In the genomic region with DNA sequence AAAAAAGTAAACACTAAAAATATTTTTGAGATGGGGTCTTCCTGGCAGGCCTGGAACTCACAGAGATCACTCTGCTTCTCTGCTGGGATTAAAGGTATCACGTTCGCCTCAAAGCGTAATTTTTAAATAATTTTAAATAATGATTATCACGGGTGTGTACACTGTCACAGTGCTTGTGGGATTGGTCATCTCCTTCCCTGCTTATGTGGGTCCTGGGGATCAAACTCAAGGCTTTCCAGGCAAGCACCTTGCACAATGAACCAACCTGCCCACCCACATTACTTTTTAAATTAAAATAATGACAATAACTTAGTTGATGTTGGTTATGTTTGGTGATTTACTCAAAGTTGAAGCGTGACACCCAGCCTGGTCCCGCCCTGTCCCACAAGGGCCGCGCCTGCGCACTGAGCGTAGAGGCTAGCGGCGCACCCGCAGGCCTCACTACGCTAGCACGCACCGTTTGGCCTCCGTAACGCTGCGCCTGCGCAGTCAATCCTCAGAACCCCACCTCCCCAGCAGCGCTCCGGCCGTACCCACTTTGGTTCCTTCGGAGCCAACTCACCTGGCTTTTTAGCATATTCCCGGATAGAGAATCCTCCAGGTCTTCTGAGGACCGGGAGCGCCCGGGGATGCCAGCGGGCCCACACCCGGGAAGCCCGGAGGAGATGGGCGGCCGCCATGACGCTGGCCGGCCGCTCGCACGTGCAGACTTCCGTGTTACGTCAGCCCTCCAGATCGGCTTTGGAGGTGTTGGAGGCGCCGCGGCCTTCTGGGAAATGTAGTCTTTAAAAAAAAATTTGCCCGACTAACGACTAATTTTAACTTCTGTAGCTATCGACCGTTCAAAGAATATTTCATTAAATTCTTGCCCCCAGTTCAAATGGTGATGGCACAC, we compare ENCODE assay signal across 8 mouse cellular contexts. TPM values are rescaled to one million over a fixed set of nuclear protein-coding genes. Genes with fewer than 3 reads are reported as not detected.
A peak's percentile ranks its signal among the peaks of the same experiment; 100 is the strongest.
DNase-seq lines count a peak whose midpoint lies in the region; ATAC-seq and TF ChIP-seq lines count a peak whose summit lies in the region.

A gene (minus strand): TSS at position 724 of the 895 bp plus-strand sequence.
A gene (plus strand): TSS at position 750 of the 895 bp plus-strand sequence.

- under 1% methylated on average over 48 of the region's 48 CpGs for WGBS in heart, embryonic 11.5 days (ENCODE audit: insufficient replicate concordance)
- WGBS in kidney, embryonic 16.5 days: under 1% methylated on average over 48 of the region's 48 CpGs
- WGBS in liver, adult 2 months: under 1% methylated on average over 48 of the region's 48 CpGs

- peak within 1 kb of the TSS; percentile 83 for H3K9ac ChIP-seq in heart, embryonic 11.5 days (ENCODE audit: low read depth, low read length)
- H3K9ac ChIP-seq in kidney, embryonic 16.5 days (replicated peaks; ENCODE audit: low read length): peak within 1 kb of the TSS; percentile 92
- H3K9ac ChIP-seq in liver, adult 2 months (ENCODE audit: low read depth, low read length): peak within 1 kb of the TSS; percentile 85

- peaks cover 17% of the 10 kb centered on the region for H3K36me3 ChIP-seq in heart, embryonic 11.5 days (ENCODE audit: control insufficient read depth, insufficient read depth, low read length)
- H3K36me3 ChIP-seq in kidney, embryonic 16.5 days (ENCODE audit: insufficient read depth, low read length): peaks cover 34% of the 10 kb centered on the region
- no peaks in the 10 kb centered on the region; the same call in 1 of the 2 replicates for H3K36me3 ChIP-seq in liver, adult 2 months (ENCODE audit: control insufficient read depth, insufficient read depth, low read length)
- no peaks in the 10 kb centered on the region for H3K36me3 ChIP-seq in myocyte (ENCODE audit: control insufficient read depth, insufficient read depth)
- H3K36me3 ChIP-seq in splenic B cell, adult 2 months (ENCODE audit: control insufficient read depth, insufficient read depth, low read length, poor library complexity, severe bottlenecking): peaks cover 6% of the 10 kb centered on the region

- TF ChIP-seq CTCF in liver, adult 2 months (IDR thresholded peaks at IDR 0.05; ENCODE audit: low read depth, low read length): no peak

- H3ac ChIP-seq in myocyte (ENCODE audit: control insufficient read depth, insufficient read length): peak within 1 kb of the TSS; percentile 26

- DNase-seq in B cell, adult 2 months: peak; percentile 95 to 97
- DNase-seq in brain, adult 2 months (ENCODE audit: low read depth, low spot score): peak; percentile 97
- DNase-seq in liver, adult 2 months (ENCODE audit: extremely low read depth, low read depth, low spot score): peak; percentile 83
- peak; percentile 98 for DNase-seq in splenic B cell, adult 2 months (ENCODE audit: low read depth, low spot score)

- peak within 1 kb of the TSS; percentile 68 for H3K4me3 ChIP-seq in heart, embryonic 11.5 days (ENCODE audit: low read depth, low read length)
- peak within 1 kb of the TSS; percentile 90 for H3K4me3 ChIP-seq in kidney, embryonic 16.5 days (ENCODE audit: low read length)
- peak within 1 kb of the TSS; percentile 86 for H3K4me3 ChIP-seq in liver, adult 2 months (ENCODE audit: insufficient read depth, low read depth, low read length)
- H3K4me3 ChIP-seq in myocyte: peak within 1 kb of the TSS; percentile 86

- ATAC-seq in erythroblast, adult 5-6 weeks (replicated peaks; ENCODE audit: low FRiP score, poor library complexity, severe bottlenecking): peak; percentile 87
- peak; percentile 91 for ATAC-seq in heart, embryonic 11.5 days (replicated peaks; ENCODE audit: insufficient number of reproducible peaks, low FRiP score, low TSS enrichment)
- peak; percentile 94 for ATAC-seq in kidney, embryonic 16.5 days (ENCODE audit: low FRiP score, low TSS enrichment)

- peak within 1 kb of the TSS; percentile 66 for H3K27ac ChIP-seq in heart, embryonic 11.5 days (ENCODE audit: low read depth, low read length)
- peak within 1 kb of the TSS; percentile 78 for H3K27ac ChIP-seq in kidney, embryonic 16.5 days (ENCODE audit: low read length)
- peak within 1 kb of the TSS; percentile 98 for H3K27ac ChIP-seq in liver, adult 2 months (replicated peaks; ENCODE audit: insufficient read depth, low read depth, low read length)

- no peaks in the 10 kb centered on the region; the same call in 1 of the 2 replicates for H3K27me3 ChIP-seq in heart, embryonic 11.5 days (ENCODE audit: control insufficient read depth, insufficient read depth, low read length)
- no peaks in the 10 kb centered on the region for H3K27me3 ChIP-seq in kidney, embryonic 16.5 days (ENCODE audit: insufficient read depth, low read length)
- H3K27me3 ChIP-seq in liver, adult 2 months (ENCODE audit: control insufficient read depth, insufficient read depth, low read length): no peaks in the 10 kb centered on the region
- H3K27me3 ChIP-seq in myocyte (ENCODE audit: control insufficient read depth, insufficient read depth, insufficient read length): no peaks in the 10 kb centered on the region
- no peaks in the 10 kb centered on the region for H3K27me3 ChIP-seq in splenic B cell, adult 2 months (ENCODE audit: control insufficient read depth, insufficient read depth, low read length, poor library complexity, severe bottlenecking)

- H3K9me3 ChIP-seq in heart, embryonic 11.5 days (replicated peaks; ENCODE audit: control insufficient read depth, low read length): no peaks in the 10 kb centered on the region
- no peaks in the 10 kb centered on the region for H3K9me3 ChIP-seq in kidney, embryonic 16.5 days (ENCODE audit: low read length)

- peak within 1 kb of the TSS; percentile 81 for H3K4me2 ChIP-seq in heart, embryonic 11.5 days
- peak within 1 kb of the TSS; percentile 84 for H3K4me2 ChIP-seq in kidney, embryonic 16.5 days (replicated peaks; ENCODE audit: low read depth, low read length)
- H3K4me2 ChIP-seq in myocyte (ENCODE audit: low read depth): peak within 1 kb of the TSS; percentile 75

- TF ChIP-seq POLR2A in liver, adult 2 months (IDR thresholded peaks at IDR 0.05; ENCODE audit: extremely low read depth, insufficient read depth, low read length): peak; percentile 54
- peak; percentile 90 for TF ChIP-seq POLR2A in myocyte (IDR thresholded peaks at IDR 0.05; ENCODE audit: insufficient read length, low read depth)

- H3K4me1 ChIP-seq in heart, embryonic 11.5 days (ENCODE audit: control insufficient read depth, insufficient read depth, low read length): peaks cover 13% of the 10 kb centered on the region
- H3K4me1 ChIP-seq in kidney, embryonic 16.5 days (ENCODE audit: insufficient read depth, low read length): peaks cover 17% of the 10 kb centered on the region
- H3K4me1 ChIP-seq in liver, adult 2 months (ENCODE audit: control insufficient read depth, insufficient read depth, low read length): peaks cover 8% of the 10 kb centered on the region

- H3K79me2 ChIP-seq in liver, adult 2 months (ENCODE audit: control insufficient read depth, insufficient read depth, low read length): peaks cover 12% of the 10 kb centered on the region
- peaks cover 34% of the 10 kb centered on the region for H3K79me2 ChIP-seq in myocyte (ENCODE audit: control insufficient read depth, insufficient read depth)

TF ChIP-seq in myocyte, 11 proteins besides CTCF, POLR2A, EP300 and RAD21:
- TF ChIP-seq MAX (IDR thresholded peaks at IDR 0.05; ENCODE audit: low read depth) (peak; percentile 29), CEBPB (IDR thresholded peaks at IDR 0.05; ENCODE audit: insufficient read depth, poor library complexity, severe bottlenecking) (peak; percentile 49; the same call in 1 of the 2 replicates), SRF (IDR thresholded peaks at IDR 0.05; ENCODE audit: control insufficient read depth, insufficient read length, low read depth) (no peak), MYOG (IDR thresholded peaks at IDR 0.05; ENCODE audit: control insufficient read depth in 1 of 3, insufficient read depth in 1 of 3, insufficient read length in 2 of 3, low read depth in 2 of 3) (no peak), POLR2AphosphoS2 (IDR thresholded peaks at IDR 0.05; ENCODE audit: insufficient read length, low read depth) (peak; percentile 86), TCF12 (IDR thresholded peaks at IDR 0.05; ENCODE audit: insufficient read depth, poor library complexity, severe bottlenecking) (no peak), TCF3 (IDR thresholded peaks at IDR 0.05; ENCODE audit: insufficient read length, low read depth) (no peak), REST (IDR thresholded peaks at IDR 0.05; ENCODE audit: insufficient read depth, insufficient read length) (no peak), MYOD1 (IDR thresholded peaks at IDR 0.05; ENCODE audit: control insufficient read depth in 1 of 3, insufficient read length in 2 of 3, low read depth in 2 of 3) (peak in 1 of 3 experiments; percentile 2), USF1 (IDR thresholded peaks at IDR 0.05; ENCODE audit: low read depth) (peak; percentile 25), E2F4 (IDR thresholded peaks at IDR 0.05; ENCODE audit: insufficient read depth) (no peak)
TF ChIP-seq in myocyte: peak in this region for 5.

RNA-seq across cellular contexts. Expression of the first gene that starts in this region (rescaled TPM):
- total RNA-seq in erythroblast, adult 5-6 weeks (2015; ENCODE audit: low replicate concordance): 6.3 and 56.3 TPM in 2 replicates
- 23.1 and 36.6 TPM in 2 replicates for total RNA-seq in erythroblast, adult 5-6 weeks (2017; ENCODE audit: low replicate concordance)
- 247 and 257 TPM in 2 replicates for polyA plus RNA-seq in heart, embryonic 11.5 days (2014; fragmentation: Nextera tagmentation; extraction: Ambion mirVana)
- polyA plus RNA-seq in kidney, embryonic 16.5 days (2015; fragmentation: Nextera tagmentation; extraction: Ambion mirVana): 218 and 238 TPM in 2 replicates
- total RNA-seq in liver, adult 2 months (2014; rRNA removed): 52.1 and 65.9 TPM in 2 replicates
- 66.6 and 85.9 TPM in 2 replicates for polyA plus RNA-seq in liver, adult 2 months (2012; rRNA removed)
- 167 TPM for polyA plus RNA-seq in myocyte (2012; fragmentation: generic; extraction: Trizol)

RNA-seq across cellular contexts. Expression of the second gene that starts in this region (rescaled TPM):
- 3.3 and 4.4 TPM in 2 replicates for total RNA-seq in erythroblast, adult 5-6 weeks (2015; ENCODE audit: low replicate concordance)
- total RNA-seq in erythroblast, adult 5-6 weeks (2017; ENCODE audit: low replicate concordance): 4.3 and 10.8 TPM in 2 replicates
- 41.2 and 44.1 TPM in 2 replicates for polyA plus RNA-seq in heart, embryonic 11.5 days (2014; fragmentation: Nextera tagmentation; extraction: Ambion mirVana)
- 88.6 and 88.7 TPM in 2 replicates for polyA plus RNA-seq in kidney, embryonic 16.5 days (2015; fragmentation: Nextera tagmentation; extraction: Ambion mirVana)
- total RNA-seq in liver, adult 2 months (2014; rRNA removed): 30.5 and 44.1 TPM in 2 replicates
- 132 and 143 TPM in 2 replicates for polyA plus RNA-seq in liver, adult 2 months (2012; rRNA removed)
- polyA plus RNA-seq in myocyte (2012; fragmentation: generic; extraction: Trizol): 166 TPM

Comparison
In these comparisons a context has a peak if more than half of its experiments do, and no peak if none do; other contexts are left out.
1. Peak in every context shown above with its lines: DNase-seq, ATAC-seq, H3K4me3 ChIP-seq and H3K27ac ChIP-seq.